Mouse (Mus musculus): ENCODE data around the gene Slc25a10. TPM values are rescaled to one million over a fixed set of nuclear protein-coding genes. Genes with fewer than 3 reads are reported as not detected.

Slc25a10 gene
- polyA plus RNA-seq, 1 experiment: 416 TPM

DNA sequence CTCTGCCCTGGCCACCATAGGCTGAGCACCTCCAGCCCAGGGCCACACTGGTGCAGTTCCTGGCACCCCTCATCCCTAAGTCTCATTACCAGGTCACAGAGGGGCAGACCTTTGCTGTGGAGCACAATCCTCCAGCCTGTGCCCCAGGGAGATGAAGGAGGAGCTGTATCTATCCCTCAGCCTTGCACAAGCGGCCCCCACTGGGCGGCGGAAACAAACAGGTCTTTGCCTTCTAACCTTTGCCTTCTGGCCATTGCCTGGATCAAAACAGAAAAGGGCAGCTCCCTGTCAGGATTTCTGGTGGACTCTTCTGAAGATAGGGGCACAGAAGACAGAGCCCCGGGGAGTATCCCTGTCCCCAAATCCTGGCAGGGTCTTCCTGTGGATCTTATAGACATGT is 37.3 kb downstream of the Slc25a10 start:
- peaks cover 25% of the 10 kb centered on the region for H3K27me3 ChIP-seq (ENCODE audit: control insufficient read depth, insufficient read depth, low read length)
- no peaks in the 10 kb centered on the region for H3K36me3 ChIP-seq (ENCODE audit: control insufficient read depth, insufficient read depth, low read length)
- H3K4me3 ChIP-seq (ENCODE audit: low read depth, low read length): no peak overlapping the region
- H3K27ac ChIP-seq (ENCODE audit: insufficient read depth, low read depth, low read length): no peak overlapping the region
- H3K4me1 ChIP-seq (ENCODE audit: control insufficient read depth, insufficient read depth, insufficient read length, low read length): peaks cover 5% of the 10 kb centered on the region
- 77% methylated on average over 4 of the region's 4 CpGs for WGBS
- TF ChIP-seq CTCF (IDR thresholded peaks at IDR 0.05; ENCODE audit: extremely low read depth, insufficient read length, insufficient replicate concordance, low read depth, low read length) (no peak), POLR2A (IDR thresholded peaks at IDR 0.05; ENCODE audit: low read depth, low read length) (no peak)

DNA sequence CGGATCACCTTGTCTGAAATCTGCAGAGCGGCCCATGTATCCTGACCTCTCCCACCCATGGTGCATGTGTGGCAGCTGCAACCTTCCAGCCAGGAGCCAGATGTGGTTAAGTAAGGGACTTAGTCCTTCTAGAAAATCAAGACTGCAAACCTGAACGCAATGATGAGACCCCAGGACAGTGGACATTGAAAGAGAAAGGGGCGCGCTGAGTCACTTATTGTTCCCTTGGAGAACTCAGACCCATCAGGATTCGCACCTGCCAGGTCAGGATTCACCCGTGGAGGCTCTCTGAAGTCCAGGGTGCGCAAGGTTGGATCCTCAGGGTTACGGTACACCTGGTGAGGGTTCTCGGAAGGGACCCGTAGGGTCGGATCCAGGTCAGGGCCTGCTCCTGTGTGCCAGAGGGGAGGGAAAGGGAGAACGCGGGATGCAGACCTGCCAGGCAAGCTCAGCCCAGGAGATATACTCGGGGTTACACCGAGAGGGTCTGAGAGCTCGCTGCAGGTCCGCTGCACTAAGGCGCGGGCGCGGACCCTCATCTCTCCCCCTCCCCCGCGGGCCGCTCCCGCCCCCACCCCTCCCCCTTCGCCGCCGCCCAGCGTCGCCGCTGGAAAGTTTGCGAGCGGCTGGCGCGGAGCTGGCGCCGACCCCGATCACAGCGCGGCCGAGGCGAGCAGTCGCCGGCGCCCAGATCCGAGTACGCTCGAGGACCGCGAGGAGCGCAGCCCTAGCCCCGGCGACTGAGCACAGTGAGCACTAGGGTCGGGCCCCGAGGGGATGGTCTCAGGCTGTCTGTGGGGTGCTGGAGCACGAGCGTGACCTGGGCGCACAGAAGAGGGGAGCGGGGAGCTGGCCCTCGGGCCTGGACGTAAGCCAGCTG is 38.7 kb downstream of the Slc25a10 start, which contains the start of gene Gcgr:
Gcgr (plus strand) TSS at position 615 of the 880 bp plus-strand sequence.
- peaks cover 5% of the 10 kb centered on the region for H3K4me1 ChIP-seq (ENCODE audit: control insufficient read depth, insufficient read depth, insufficient read length, low read length)
- TF ChIP-seq CTCF (IDR thresholded peaks at IDR 0.05; ENCODE audit: extremely low read depth, insufficient read length, insufficient replicate concordance, low read depth, low read length): no peak
- TF ChIP-seq POLR2A (IDR thresholded peaks at IDR 0.05; ENCODE audit: low read depth, low read length): no peak
- peaks cover 25% of the 10 kb centered on the region for H3K27me3 ChIP-seq (ENCODE audit: control insufficient read depth, insufficient read depth, low read length)
- H3K27ac ChIP-seq (ENCODE audit: insufficient read depth, low read depth, low read length): no peak within 1 kb of the TSS
- H3K36me3 ChIP-seq (ENCODE audit: control insufficient read depth, insufficient read depth, low read length): no peaks in the 10 kb centered on the region
- peak within 1 kb of the TSS; percentile 47 for H3K4me3 ChIP-seq (ENCODE audit: low read depth, low read length)
- 11% methylated on average over 62 of the region's 62 CpGs for WGBS

DNA sequence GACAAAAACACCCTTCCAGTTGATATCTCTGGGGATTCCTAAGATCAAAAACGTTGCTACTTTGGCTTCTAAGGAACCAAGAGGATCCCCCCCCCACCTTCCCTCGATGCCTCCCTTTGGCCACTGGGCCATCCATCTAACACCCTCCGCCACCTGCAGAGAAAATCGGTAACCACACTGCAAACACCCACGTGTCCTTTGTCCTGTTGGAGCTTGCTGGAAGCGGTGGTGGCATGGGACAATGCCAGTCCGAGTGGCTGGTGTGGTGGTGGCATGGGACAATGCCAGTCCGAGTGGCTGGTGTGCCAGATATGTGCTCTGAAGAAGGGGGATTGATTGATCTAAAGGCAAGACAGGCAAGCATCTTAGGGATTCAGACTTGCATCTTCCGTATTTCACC is 40.0 kb downstream of the Slc25a10 start:
- H3K27ac ChIP-seq (ENCODE audit: insufficient read depth, low read depth, low read length): no peak overlapping the region
- H3K27me3 ChIP-seq (ENCODE audit: control insufficient read depth, insufficient read depth, low read length): peaks cover 25% of the 10 kb centered on the region
- H3K4me1 ChIP-seq (ENCODE audit: control insufficient read depth, insufficient read depth, insufficient read length, low read length): peaks cover 5% of the 10 kb centered on the region
- TF ChIP-seq POLR2A (IDR thresholded peaks at IDR 0.05; ENCODE audit: low read depth, low read length) (no peak), CTCF (IDR thresholded peaks at IDR 0.05; ENCODE audit: extremely low read depth, insufficient read length, insufficient replicate concordance, low read depth, low read length) (no peak)
- no peaks in the 10 kb centered on the region for H3K36me3 ChIP-seq (ENCODE audit: control insufficient read depth, insufficient read depth, low read length)
- 22% methylated on average over 9 of the region's 9 CpGs for WGBS
- H3K4me3 ChIP-seq (ENCODE audit: low read depth, low read length): no peak overlapping the region

DNA sequence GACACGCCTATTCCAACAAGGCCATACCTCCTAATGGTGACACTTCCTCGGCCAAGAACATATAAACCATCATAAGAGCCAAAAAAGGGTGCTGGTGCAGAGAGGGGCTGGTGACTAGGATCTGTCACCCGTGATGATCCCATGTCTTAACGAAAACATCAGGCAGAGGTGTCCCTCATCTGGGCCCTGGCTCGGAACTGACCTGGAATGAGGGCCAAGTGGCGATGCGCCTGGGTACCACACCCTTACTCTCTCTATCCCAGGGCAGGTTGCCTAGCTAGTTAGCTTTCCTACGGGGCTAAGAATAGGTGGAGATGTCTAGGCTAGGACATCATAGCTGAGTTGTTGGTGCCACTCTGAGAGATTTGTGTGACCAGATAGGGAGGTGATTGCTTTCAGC is 42.5 kb downstream of the Slc25a10 start:
- H3K27ac ChIP-seq (ENCODE audit: insufficient read depth, low read depth, low read length): no peak overlapping the region
- no peaks in the 10 kb centered on the region for H3K36me3 ChIP-seq (ENCODE audit: control insufficient read depth, insufficient read depth, low read length)
- H3K4me1 ChIP-seq (ENCODE audit: control insufficient read depth, insufficient read depth, insufficient read length, low read length): peaks cover 10% of the 10 kb centered on the region
- 80% methylated on average over 8 of the region's 8 CpGs for WGBS
- peaks cover 25% of the 10 kb centered on the region for H3K27me3 ChIP-seq (ENCODE audit: control insufficient read depth, insufficient read depth, low read length)
- H3K4me3 ChIP-seq (ENCODE audit: low read depth, low read length): no peak overlapping the region
- TF ChIP-seq CTCF (IDR thresholded peaks at IDR 0.05; ENCODE audit: extremely low read depth, insufficient read length, insufficient replicate concordance, low read depth, low read length) (no peak), POLR2A (IDR thresholded peaks at IDR 0.05; ENCODE audit: low read depth, low read length) (no peak)

DNA sequence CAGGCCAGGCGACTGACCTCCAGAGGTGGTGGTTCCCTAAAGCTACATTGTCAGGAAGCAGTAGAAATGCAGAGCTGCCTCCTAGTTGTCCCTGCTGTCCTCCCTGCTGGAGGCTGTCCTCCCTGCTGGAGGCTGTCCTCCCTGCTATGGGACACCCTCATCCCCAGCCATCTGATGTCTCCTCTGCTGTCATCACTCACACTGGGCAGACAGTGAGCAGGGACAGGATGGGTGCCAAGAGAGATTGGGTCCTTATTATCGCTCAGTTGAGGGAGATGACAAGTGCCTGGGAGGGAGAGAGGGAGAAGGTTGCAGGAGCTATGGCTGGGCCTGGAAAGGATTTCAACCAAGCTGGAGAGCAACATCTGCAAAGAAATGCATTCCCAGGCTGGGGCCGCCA is 43.5 kb downstream of the Slc25a10 start:
- TF ChIP-seq CTCF (IDR thresholded peaks at IDR 0.05; ENCODE audit: extremely low read depth, insufficient read length, insufficient replicate concordance, low read depth, low read length) (no peak), POLR2A (IDR thresholded peaks at IDR 0.05; ENCODE audit: low read depth, low read length) (no peak)
- H3K4me3 ChIP-seq (ENCODE audit: low read depth, low read length): no peak overlapping the region
- peaks cover 14% of the 10 kb centered on the region for H3K4me1 ChIP-seq (ENCODE audit: control insufficient read depth, insufficient read depth, insufficient read length, low read length)
- peaks cover 20% of the 10 kb centered on the region for H3K27me3 ChIP-seq (ENCODE audit: control insufficient read depth, insufficient read depth, low read length)
- no peak overlapping the region for H3K27ac ChIP-seq (ENCODE audit: insufficient read depth, low read depth, low read length)
- WGBS: 79% methylated on average over 3 of the region's 3 CpGs
- H3K36me3 ChIP-seq (ENCODE audit: control insufficient read depth, insufficient read depth, low read length): no peaks in the 10 kb centered on the region

DNA sequence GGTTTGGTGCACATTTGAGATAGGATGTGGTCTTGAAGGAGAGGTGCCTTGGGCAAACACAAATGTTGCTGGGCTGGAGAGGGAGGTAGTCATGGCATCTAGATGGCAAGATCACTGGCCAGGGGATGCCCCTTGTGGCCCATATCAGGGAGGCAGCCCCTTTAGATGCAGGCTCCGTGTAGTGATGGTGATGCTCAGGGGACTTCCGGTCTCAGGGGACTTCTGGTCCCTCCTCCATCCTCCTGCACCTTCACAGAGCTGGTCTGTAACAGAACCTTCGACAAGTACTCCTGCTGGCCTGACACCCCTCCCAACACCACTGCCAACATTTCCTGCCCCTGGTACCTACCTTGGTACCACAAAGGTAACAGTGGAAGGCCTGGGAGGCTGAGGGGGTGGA is 44.2 kb downstream of the Slc25a10 start:
- H3K27ac ChIP-seq (ENCODE audit: insufficient read depth, low read depth, low read length): no peak overlapping the region
- H3K4me3 ChIP-seq (ENCODE audit: low read depth, low read length): no peak overlapping the region
- no peaks in the 10 kb centered on the region for H3K36me3 ChIP-seq (ENCODE audit: control insufficient read depth, insufficient read depth, low read length)
- peaks cover 13% of the 10 kb centered on the region; the same call in 1 of the 2 replicates for H3K27me3 ChIP-seq (ENCODE audit: control insufficient read depth, insufficient read depth, low read length)
- 88% methylated on average over 3 of the region's 3 CpGs for WGBS
- no peak for TF ChIP-seq POLR2A (IDR thresholded peaks at IDR 0.05; ENCODE audit: low read depth, low read length)
- TF ChIP-seq CTCF (IDR thresholded peaks at IDR 0.05; ENCODE audit: extremely low read depth, insufficient read length, insufficient replicate concordance, low read depth, low read length): no peak
- peaks cover 12% of the 10 kb centered on the region for H3K4me1 ChIP-seq (ENCODE audit: control insufficient read depth, insufficient read depth, insufficient read length, low read length)

DNA sequence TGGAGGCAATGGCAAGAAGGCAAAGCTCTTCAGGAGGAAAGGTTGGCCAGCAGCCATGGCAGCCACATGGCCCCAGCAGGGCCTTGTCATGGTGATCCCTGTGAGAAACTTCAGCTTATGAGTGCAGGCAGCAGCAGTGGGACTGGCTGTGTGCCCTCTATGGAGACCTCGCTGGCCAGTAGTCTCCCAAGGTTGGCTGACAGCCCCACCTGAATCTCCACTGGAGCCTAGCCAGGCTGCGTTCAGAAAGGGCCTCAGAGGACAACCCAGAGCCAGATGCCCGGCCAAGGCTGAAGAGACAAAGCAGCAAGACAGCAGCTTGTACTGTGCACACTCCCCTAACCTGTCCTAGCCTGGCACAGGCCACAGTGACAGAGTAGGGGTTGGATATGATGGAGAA is 46.8 kb downstream of the Slc25a10 start:
- TF ChIP-seq CTCF (IDR thresholded peaks at IDR 0.05; ENCODE audit: extremely low read depth, insufficient read length, insufficient replicate concordance, low read depth, low read length): no peak
- no peak for TF ChIP-seq POLR2A (IDR thresholded peaks at IDR 0.05; ENCODE audit: low read depth, low read length)
- Histone ChIP-seq H3K27me3 (ENCODE audit: control insufficient read depth, insufficient read depth, low read length) (no peaks in the 10 kb centered on the region), H3K27ac (ENCODE audit: insufficient read depth, low read depth, low read length) (no peak overlapping the region), H3K4me1 (ENCODE audit: control insufficient read depth, insufficient read depth, insufficient read length, low read length) (peaks cover 10% of the 10 kb centered on the region), H3K4me3 (ENCODE audit: low read depth, low read length) (no peak overlapping the region), H3K36me3 (ENCODE audit: control insufficient read depth, insufficient read depth, low read length) (no peaks in the 10 kb centered on the region)
- 20% methylated on average over 3 of the region's 3 CpGs for WGBS

Measured in small intestine, adult 2 months (tissue).